Mouse (Mus musculus) embryonic fibroblast, embryonic 13.5 days (primary cell): ENCODE measurements around the gene Il9r.
A peak's percentile ranks its signal among the peaks of the same experiment; 100 is the strongest.

Source experiments
- CTCF ChIP-seq: IDR thresholded peaks from 2 replicates; pipeline ENCODE4 v1.5.1; 2011; ENCODE audit warnings: mild to moderate bottlenecking, control low read depth, low read length, moderate library complexity, borderline replicate concordance; ENCODE audit not compliant: insufficient read depth
- POLR2A ChIP-seq: IDR thresholded peaks from 2 replicates; pipeline ENCODE4 v1.6.1; 2011; ENCODE audit warnings: low read depth, mild to moderate bottlenecking, control low read depth, low read length, moderate library complexity

DNA sequence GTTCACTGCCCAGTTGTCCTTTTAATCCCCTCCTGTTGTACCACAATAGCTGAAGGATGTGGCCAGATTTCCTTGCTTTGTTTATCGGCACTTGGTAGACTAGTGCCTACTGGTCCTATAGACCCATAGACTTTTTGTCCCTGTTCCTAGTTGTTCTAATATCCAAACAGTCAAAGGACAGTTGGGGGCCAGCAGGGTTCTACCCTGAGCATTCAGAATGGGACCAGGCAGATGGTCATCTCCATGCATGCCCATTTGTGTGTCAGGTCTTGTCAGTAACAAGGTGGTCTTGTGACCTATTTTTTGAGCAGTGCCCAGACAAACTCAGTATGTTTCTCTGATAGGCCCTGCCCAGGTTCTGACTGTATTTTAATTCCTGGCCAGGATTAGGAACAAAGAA is 27.0 kb upstream of the Il9r start:
- TF ChIP-seq CTCF (no peak), POLR2A (peak; percentile 44)
